Comparison of ENCODE assay signal across 9 mouse cellular contexts in the genomic region with DNA sequence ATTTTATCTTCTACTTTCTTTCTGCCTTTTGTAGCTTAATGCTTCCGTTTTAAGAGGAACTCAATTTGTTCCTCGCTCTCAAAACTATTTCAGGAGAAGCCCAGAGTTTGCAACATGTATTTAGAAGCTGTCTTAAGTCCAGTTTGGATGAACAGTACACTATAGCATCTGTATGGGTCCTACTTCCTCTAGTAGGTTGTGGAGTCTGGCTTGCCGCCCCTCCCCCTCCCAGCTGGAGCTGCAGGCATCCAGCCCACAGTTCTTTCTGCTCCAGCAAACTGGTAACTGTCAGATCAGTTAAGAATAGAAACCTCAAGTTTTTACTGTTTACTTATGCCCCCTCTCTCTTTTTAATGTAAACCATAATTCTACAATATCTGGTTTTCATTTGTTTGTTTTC. TPM values are rescaled to one million over a fixed set of nuclear protein-coding genes. Genes with fewer than 3 reads are reported as not detected.
DNase-seq lines count a peak whose midpoint lies in the region; ATAC-seq and TF ChIP-seq lines count a peak whose summit lies in the region.
"Had no signal": no experiment of that assay in that cellular context is flagged by ENCODE, and none has a peak within 500 bp of the region (broad histone marks: within the 10 kb centered on the region; RNA-seq: fewer than 3 reads in every experiment).

No protein-coding gene starts in this region.

- TF ChIP-seq CTCF in olfactory bulb, adult 2 months (IDR thresholded peaks at IDR 0.05; ENCODE audit: insufficient read depth, low read depth, low read length), result no peak

- H3K4me1 ChIP-seq in heart, embryonic 10.5 days, result no peaks in the 10 kb centered on the region; the same call in 1 of the 2 replicates
- peaks cover 15% of the 10 kb centered on the region for H3K4me1 ChIP-seq in kidney, embryonic 15.5 days
- H3K4me1 ChIP-seq in olfactory bulb, adult 2 months (ENCODE audit: control insufficient read depth, insufficient read depth, low read length), result peaks cover 48% of the 10 kb centered on the region
- peaks cover 5% of the 10 kb centered on the region; the same call in 1 of the 2 replicates for H3K4me1 ChIP-seq in heart, embryonic 11.5 days (ENCODE audit: control insufficient read depth, insufficient read depth, low read length)
- H3K4me1 ChIP-seq: lung, embryonic 15.5 days had no signal

- 0 out of 2 replicates have a peak overlapping the region, but pooled peaks have one; percentile 10 for H3K4me2 ChIP-seq in kidney, embryonic 15.5 days
- H3K4me2 ChIP-seq in heart, embryonic 11.5 days, result no peak overlapping the region
- H3K4me2 ChIP-seq: lung, embryonic 15.5 days had no signal

- peaks cover 24% of the 10 kb centered on the region for H3K27me3 ChIP-seq in heart, embryonic 10.5 days (ENCODE audit: insufficient read depth, poor library complexity, severe bottlenecking)
- H3K27me3 ChIP-seq in kidney, embryonic 15.5 days, result no peaks in the 10 kb centered on the region
- peaks cover 4% of the 10 kb centered on the region; the same call in 1 of the 2 replicates for H3K27me3 ChIP-seq in heart, embryonic 11.5 days (ENCODE audit: control insufficient read depth, insufficient read depth, low read length)
- H3K27me3 ChIP-seq: lung, embryonic 15.5 days had no signal

- no peak overlapping the region for H3K27ac ChIP-seq in heart, embryonic 10.5 days
- no peak overlapping the region for H3K27ac ChIP-seq in kidney, embryonic 15.5 days
- peak overlapping the region; percentile 88 for H3K27ac ChIP-seq in olfactory bulb, adult 2 months (ENCODE audit: insufficient read depth, low read depth, low read length)
- no peak overlapping the region for H3K27ac ChIP-seq in heart, embryonic 11.5 days (ENCODE audit: low read depth, low read length)
- H3K27ac ChIP-seq: lung, embryonic 15.5 days had no signal

- no peaks in the 10 kb centered on the region for H3K36me3 ChIP-seq in heart, embryonic 10.5 days
- no peaks in the 10 kb centered on the region for H3K36me3 ChIP-seq in kidney, embryonic 15.5 days
- H3K36me3 ChIP-seq in heart, embryonic 11.5 days (ENCODE audit: control insufficient read depth, insufficient read depth, low read length), result no peaks in the 10 kb centered on the region
- H3K36me3 ChIP-seq: lung, embryonic 15.5 days had no signal

- intact Hi-C loops in heart, postnatal 10 days (cut with DNase I), result no loop called here

- no peak overlapping the region for H3K9ac ChIP-seq in kidney, embryonic 15.5 days
- H3K9ac ChIP-seq in heart, embryonic 11.5 days (ENCODE audit: low read depth, low read length), result no peak overlapping the region
- H3K9ac ChIP-seq: lung, embryonic 15.5 days had no signal

- DNase-seq in heart, postnatal 10 days, result peak; percentile 21 to 37
- no peak for DNase-seq in heart, embryonic 10.5 days (ENCODE audit: low spot score)
- peak; percentile 92 for DNase-seq in A20 (ENCODE audit: low read depth, low spot score)
- no peak for DNase-seq in yolk sac, embryonic 10.5 days (ENCODE audit: low spot score)

- 16% methylated on average over 3 of the region's 3 CpGs for WGBS in heart, embryonic 10.5 days
- WGBS in kidney, embryonic 15.5 days, result 21% methylated on average over 3 of the region's 3 CpGs
- WGBS in olfactory bulb, adult 2 months, result 12% methylated on average over 3 of the region's 3 CpGs
- WGBS in heart, embryonic 11.5 days (ENCODE audit: insufficient replicate concordance), result 9% methylated on average over 3 of the region's 3 CpGs

- no peaks in the 10 kb centered on the region for H3K9me3 ChIP-seq in heart, embryonic 10.5 days
- no peaks in the 10 kb centered on the region for H3K9me3 ChIP-seq in kidney, embryonic 15.5 days (replicated peaks)
- no peaks in the 10 kb centered on the region for H3K9me3 ChIP-seq in heart, embryonic 11.5 days (replicated peaks; ENCODE audit: control insufficient read depth, low read length)
- H3K9me3 ChIP-seq: lung, embryonic 15.5 days had no signal

- no peak for TF ChIP-seq POLR2A in olfactory bulb, adult 2 months (IDR thresholded peaks at IDR 0.05; ENCODE audit: insufficient read depth, low read depth, low read length)

- H3K4me3 ChIP-seq in heart, embryonic 10.5 days, result no peak overlapping the region
- H3K4me3 ChIP-seq in kidney, embryonic 15.5 days (replicated peaks), result no peak overlapping the region
- no peak overlapping the region for H3K4me3 ChIP-seq in olfactory bulb, adult 2 months (ENCODE audit: insufficient read depth, low read depth, low read length)
- H3K4me3 ChIP-seq in heart, embryonic 11.5 days (ENCODE audit: low read depth, low read length), result no peak overlapping the region
- H3K4me3 ChIP-seq: lung, embryonic 15.5 days had no signal

- ATAC-seq in common myeloid progenitor, adult 5-6 weeks (replicated peaks; ENCODE audit: low read depth, poor library complexity, severe bottlenecking), result peak; percentile 86
- no peak for ATAC-seq in kidney, embryonic 15.5 days (replicated peaks; ENCODE audit: low FRiP score)
- no peak for ATAC-seq in heart, embryonic 11.5 days (replicated peaks; ENCODE audit: insufficient number of reproducible peaks, low FRiP score, low TSS enrichment)

RNA-seq across cellular contexts. Expression of a gene that starts 2.8 kb away (rescaled TPM):
- total RNA-seq in heart, postnatal 10 days (2021), result not detected
- not detected in 2 replicates for polyA plus RNA-seq in heart, embryonic 10.5 days (2016; fragmentation: Nextera tagmentation; extraction: Ambion mirVana)
- not detected in 2 replicates for total RNA-seq in common myeloid progenitor, adult 5-6 weeks (2017)
- not detected in 2 replicates for polyA plus RNA-seq in kidney, embryonic 15.5 days (2015; fragmentation: Nextera tagmentation; extraction: Ambion mirVana)
- not detected in 2 replicates for polyA plus RNA-seq in olfactory bulb, adult 2 months (2012; ENCODE audit: insufficient read depth, insufficient read length, low replicate concordance, missing spikeins)
- not detected in 2 replicates for polyA plus RNA-seq in heart, embryonic 11.5 days (2014; fragmentation: Nextera tagmentation; extraction: Ambion mirVana)
- polyA plus RNA-seq: lung, embryonic 15.5 days had no signal

Comparison
In these comparisons a context has a peak if more than half of its experiments do, and no peak if none do; other contexts are left out.
1. DNase-seq: peak in heart, postnatal 10 days (2 of 2) and A20 (single experiment); none in heart, embryonic 10.5 days (single experiment) and yolk sac, embryonic 10.5 days (single experiment).